Mouse (Mus musculus) stomach, postnatal 0 days (tissue): Measurements from ENCODE around the gene Tmprss11c. TPM values are rescaled to one million over a fixed set of nuclear protein-coding genes. Genes with fewer than 3 reads are reported as not detected.

ENCODE experiments used
- ATAC-seq: fragments of 200-750 bp; cut with Nextera tagmentation; 2 replicates; pipeline ENCODE4 v1.8.0; 2017; ENCODE audit not compliant: low FRiP score, low TSS enrichment
- DNase-seq: peaks from one replicate; pipeline ENCODE4 v3.0.0-alpha.2; 2016; ENCODE audit warnings: low spot score
- H3K27ac ChIP-seq: fragments of 300-500 bp; sonication (generic); replicated peaks from 2 replicates; pipeline ENCODE4 v1.5.1; 2014; ENCODE audit warnings: mild to moderate bottlenecking, control low read depth
- H3K27me3 ChIP-seq: fragments of 300-500 bp; sonication (generic); 2 replicates; pipeline ENCODE4 v1.6.1; 2014; ENCODE audit warnings: low read length; ENCODE audit not compliant: control insufficient read depth, insufficient read depth
- H3K36me3 ChIP-seq: fragments of 300-500 bp; sonication (generic); 2 replicates; pipeline ENCODE4 v1.6.1; 2014; ENCODE audit warnings: low read length, mixed read lengths; ENCODE audit not compliant: control insufficient read depth, insufficient read depth
- H3K4me1 ChIP-seq: fragments of 300-500 bp; sonication (generic); replicated peaks from 2 replicates; pipeline ENCODE4 v1.6.1; 2014; ENCODE audit warnings: antibody characterized with exemption; ENCODE audit not compliant: control insufficient read depth, insufficient read depth
- H3K4me2 ChIP-seq: fragments of 300-500 bp; sonication (generic); replicated peaks from 2 replicates; pipeline ENCODE4 v1.6.1; 2014; ENCODE audit warnings: low read depth, mild to moderate bottlenecking, control low read depth, moderate library complexity
- H3K4me3 ChIP-seq: fragments of 300-500 bp; sonication (generic); 2 replicates; pipeline ENCODE4 v1.5.1; 2014; ENCODE audit warnings: low read depth, low read length, control low read depth
- H3K9ac ChIP-seq: fragments of 300-500 bp; sonication (generic); 2 replicates; pipeline ENCODE4 v1.6.1; 2014; ENCODE audit warnings: mild to moderate bottlenecking, low read length, control low read depth, mixed read lengths
- H3K9me3 ChIP-seq: fragments of 300-500 bp; sonication (generic); 2 replicates; pipeline ENCODE4 v1.6.1; 2016; ENCODE audit warnings: low read length; ENCODE audit not compliant: control insufficient read depth
- CTCF ChIP-seq: IDR thresholded peaks from 2 replicates; pipeline ENCODE4 v1.5.1; 2016; ENCODE audit warnings: antibody characterized with exemption, low read depth, mild to moderate bottlenecking, moderate library complexity
- EP300 ChIP-seq: optimal IDR thresholded peaks from 2 replicates; pipeline ENCODE3; 2016; ENCODE audit warnings: antibody characterized with exemption
- WGBS: fragments of 180-500 bp; shearing (Covaris S2); extraction: QIAGEN DNeasy Blood & Tissue Kit; methylation state at CpG from one replicate; pipeline ENCODE4 v1.1.7; 2014; 5-methylcytosine and 5-hydroxymethylcytosine counted together
- polyA plus RNA-seq: library from polyadenylated mRNA; unstranded; fragments of >200 nt; fragmentation: Nextera tagmentation; extraction: Ambion mirVana; gene quantifications from 2 replicates; pipeline ENCODE4 v1.2.1, GENCODE M21; 2015

Gene Tmprss11c
- polyA plus RNA-seq, 1 experiment from 2014 or later: not detected

- H3K9ac ChIP-seq: no peak overlapping the region
- no peaks in the 10 kb centered on the region for H3K4me1 ChIP-seq
- H3K9me3 ChIP-seq: no peaks in the 10 kb centered on the region
- TF ChIP-seq EP300 (no peak), CTCF (no peak)
- no peak overlapping the region for H3K27ac ChIP-seq
- no peak overlapping the region for H3K4me3 ChIP-seq
- DNase-seq (no peak), ATAC-seq (no peak)
- H3K27me3 ChIP-seq: no peaks in the 10 kb centered on the region
- H3K36me3 ChIP-seq: no peaks in the 10 kb centered on the region
- WGBS: 60% methylated on average over 6 of the region's 6 CpGs
- no peak overlapping the region for H3K4me2 ChIP-seq
These were observed 101.7 kb downstream of the Tmprss11c start for GRCm38 (mm10) chr5:86187441-86187840.

Other genes starting within 250 kb of the Tmprss11c start
- gene Cenpc1, start 223.7 kb downstream of the Tmprss11c start, polyA plus RNA-seq: 10.5 and 11.6 TPM in 2 replicates
- 0.22 and 0.28 TPM in 2 replicates for gene Stap1, start 217.6 kb downstream of the Tmprss11c start, polyA plus RNA-seq
- 4.0 and 4.3 TPM in 2 replicates for gene Uba6, start 116.5 kb downstream of the Tmprss11c start, polyA plus RNA-seq
- not detected in 2 replicates for gene Gnrhr, start 91.4 kb downstream of the Tmprss11c start, polyA plus RNA-seq
- gene Tmprss11d, start 84.1 kb upstream of the Tmprss11c start, polyA plus RNA-seq: 4.4 and 5.9 TPM in 2 replicates
- gene Tmprss11a, start 179.7 kb upstream of the Tmprss11c start, polyA plus RNA-seq: 8.6 and 9.9 TPM in 2 replicates
- gene Tmprss11g, start 229.3 kb upstream of the Tmprss11c start, polyA plus RNA-seq: 3.5 and 4.9 TPM in 2 replicates